Mouse (Mus musculus) cerebellum, adult 2 months (tissue): ENCODE measurements at regions not wholly inside any gene's neighbourhood (a gene's known extent, or its start where the extent isn't known, plus 50 kb on each side); places are given as distances from the start of the nearest gene placed in this dataset.
A peak's percentile ranks its signal among the peaks of the same experiment; 100 is the strongest.
"Not testable (repeated sequence)": the region's sequence is repeated elsewhere in the genome, so short reads cannot be mapped to it uniquely, and the experiment has no call there.

Experiments
- DNase-seq, 2 experiments: peaks; one replicate each; pipeline ENCODE4 v3.0.0; 2021
- H3K27ac ChIP-seq: fragments of 200-500 bp; 2 replicates; pipeline ENCODE4 v1.5.1; 2012; ENCODE audit warnings: low read length, control low read depth, inconsistent platforms; ENCODE audit not compliant: insufficient read depth
- H3K27me3 ChIP-seq: fragments of 200-500 bp; 2 replicates; pipeline ENCODE4 v1.6.1; 2012; ENCODE audit warnings: inconsistent platforms, mild to moderate bottlenecking, low read length, moderate library complexity; ENCODE audit not compliant: control insufficient read depth, insufficient read depth
- H3K4me1 ChIP-seq: fragments of 200-500 bp; 2 replicates; pipeline ENCODE4 v1.6.1; 2011; ENCODE audit warnings: low read length; ENCODE audit not compliant: control insufficient read depth, insufficient read depth
- H3K4me3 ChIP-seq: fragments of 200-500 bp; replicated peaks from 2 replicates; pipeline ENCODE3; 2011; ENCODE audit warnings: mild to moderate bottlenecking, low read depth, low read length, control low read depth; ENCODE audit not compliant: insufficient read depth
- CTCF ChIP-seq: fragments of 200-500 bp; IDR thresholded peaks from 2 replicates; pipeline ENCODE4 v1.5.1; 2011; ENCODE audit warnings: low read depth, mild to moderate bottlenecking, control low read depth, low read length, moderate library complexity, borderline replicate concordance; ENCODE audit not compliant: insufficient read depth
- POLR2A ChIP-seq: fragments of 200-500 bp; IDR thresholded peaks from 2 replicates; pipeline ENCODE4 v1.6.1; 2011; ENCODE audit warnings: low read length, control low read depth, borderline replicate concordance; ENCODE audit not compliant: insufficient read depth
- WGBS: fragments of 180-500 bp; shearing (Covaris S2); methylation state at CpG from one replicate; pipeline ENCODE4 v1.1.7; 2018; 5-methylcytosine and 5-hydroxymethylcytosine counted together

DNA sequence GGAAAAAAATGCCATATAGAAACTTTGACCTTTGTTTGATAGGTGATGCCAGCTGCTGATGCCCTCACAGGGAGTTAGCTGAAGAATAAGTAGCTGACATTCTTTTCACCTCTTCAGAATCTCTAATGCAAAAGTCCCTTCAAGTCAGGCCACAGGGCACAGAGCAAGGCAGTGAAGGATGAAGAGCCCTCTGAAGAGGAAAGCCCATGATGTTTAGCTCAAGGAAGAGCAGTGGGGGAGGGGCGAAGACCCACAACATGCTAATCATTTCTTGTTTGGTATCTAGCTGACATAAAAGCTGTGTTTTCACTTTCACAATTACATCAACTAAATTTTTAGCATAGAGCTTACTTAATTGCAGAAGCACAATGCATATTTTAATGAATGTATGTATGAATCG is 1108.4 kb downstream of the Trim52 start:
- 91% methylated on average over 2 of the region's 2 CpGs for WGBS
- no peak for DNase-seq
- TF ChIP-seq CTCF: no peak
- TF ChIP-seq POLR2A: no peak
- H3K27me3 ChIP-seq: no peaks in the 10 kb centered on the region
- no peak overlapping the region for H3K27ac ChIP-seq
- no peaks in the 10 kb centered on the region for H3K4me1 ChIP-seq
- no peak overlapping the region for H3K4me3 ChIP-seq

DNA sequence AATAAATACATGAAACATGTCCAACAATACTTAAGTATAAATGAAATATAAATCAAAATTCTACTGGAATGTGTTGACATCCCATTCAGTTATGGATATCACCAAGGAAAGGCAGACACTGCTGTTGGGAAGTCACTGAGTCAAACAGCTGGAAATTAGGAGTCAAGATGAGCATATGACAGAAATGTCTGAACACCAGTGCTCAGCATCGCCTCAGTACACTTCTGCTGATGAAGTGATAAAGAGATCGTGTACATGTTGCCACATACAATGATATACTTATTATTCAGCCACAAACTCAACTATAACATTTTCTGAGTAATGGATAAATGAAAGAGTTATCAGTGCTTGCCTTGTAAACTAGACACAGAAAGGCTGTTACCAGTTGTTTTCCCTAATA is 1158.2 kb downstream of the Trim52 start:
- Histone ChIP-seq H3K4me3 (no peak overlapping the region), H3K4me1 (no peaks in the 10 kb centered on the region), H3K27ac (no peak overlapping the region), H3K27me3 (no peaks in the 10 kb centered on the region)
- DNase-seq: no peak
- no peak for TF ChIP-seq CTCF
- no peak for TF ChIP-seq POLR2A
- 91% methylated on average over 2 of the region's 2 CpGs for WGBS

- peak; percentile 54 to 72 for DNase-seq
- not testable (repeated sequence) for H3K4me1 ChIP-seq, H3K27me3 ChIP-seq, H3K27ac ChIP-seq, H3K4me3 ChIP-seq
- 12% methylated on average over 7 of the region's 7 CpGs for WGBS
Observed at GRCm38 (mm10) chr14:107280346-107280745, 1174.3 kb downstream of the Trim52 start.

- no peak for TF ChIP-seq CTCF
- TF ChIP-seq POLR2A: no peak
- WGBS: 60% methylated on average over 1 of the region's 1 CpGs
- no peaks in the 10 kb centered on the region for H3K4me1 ChIP-seq
- no peak for DNase-seq
- no peak overlapping the region for H3K27ac ChIP-seq
- H3K4me3 ChIP-seq: no peak overlapping the region
- H3K27me3 ChIP-seq: no peaks in the 10 kb centered on the region
Observed at GRCm38 (mm10) chr14:107329302-107329701, 1223.3 kb downstream of the Trim52 start.

DNA sequence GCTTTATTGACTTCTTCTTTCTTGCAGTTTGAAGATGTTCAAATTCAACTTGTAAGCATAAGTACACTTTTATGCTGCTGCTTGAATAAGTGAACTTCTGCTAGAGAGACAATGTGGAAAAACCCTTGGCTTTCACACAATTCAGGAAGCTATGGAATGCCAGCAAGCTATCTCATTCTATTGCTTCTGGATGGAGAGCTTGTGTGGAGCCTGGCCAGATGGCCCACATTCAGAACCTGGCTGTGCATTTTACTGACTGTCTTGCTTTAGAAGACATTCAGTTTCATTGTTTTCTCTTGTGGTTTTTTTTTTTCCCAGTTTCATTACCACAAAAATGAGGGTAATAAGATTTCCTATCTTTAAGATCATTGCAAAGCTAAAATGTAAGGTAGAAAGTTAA is 1234.2 kb downstream of the Trim52 start:
- TF ChIP-seq CTCF (no peak), POLR2A (no peak)
- Histone ChIP-seq H3K4me1 (peaks cover 3% of the 10 kb centered on the region; the same call in 1 of the 2 replicates), H3K27ac (no peak overlapping the region)

GRCm38 (mm10) chr14:107362788-107363187 is 1256.8 kb downstream of the Trim52 start:
- TF ChIP-seq POLR2A (no peak), CTCF (no peak)
- no peak for DNase-seq
- H3K4me1 ChIP-seq: no peaks in the 10 kb centered on the region

More for the DNA sequence above, 1234.2 kb downstream of the Trim52 start:
- H3K27me3 ChIP-seq: no peaks in the 10 kb centered on the region
- DNase-seq: peak; percentile 58 to 81
- H3K4me3 ChIP-seq: no peak overlapping the region

More at GRCm38 (mm10) chr14:107362788-107363187, 1256.8 kb downstream of the Trim52 start:
- Histone ChIP-seq H3K27ac (no peak overlapping the region), H3K27me3 (no peaks in the 10 kb centered on the region), H3K4me3 (no peak overlapping the region)
- 73% methylated on average over 1 of the region's 1 CpGs for WGBS
